Mouse (Mus musculus): ENCODE data around the gene Tiprl.

DNA sequence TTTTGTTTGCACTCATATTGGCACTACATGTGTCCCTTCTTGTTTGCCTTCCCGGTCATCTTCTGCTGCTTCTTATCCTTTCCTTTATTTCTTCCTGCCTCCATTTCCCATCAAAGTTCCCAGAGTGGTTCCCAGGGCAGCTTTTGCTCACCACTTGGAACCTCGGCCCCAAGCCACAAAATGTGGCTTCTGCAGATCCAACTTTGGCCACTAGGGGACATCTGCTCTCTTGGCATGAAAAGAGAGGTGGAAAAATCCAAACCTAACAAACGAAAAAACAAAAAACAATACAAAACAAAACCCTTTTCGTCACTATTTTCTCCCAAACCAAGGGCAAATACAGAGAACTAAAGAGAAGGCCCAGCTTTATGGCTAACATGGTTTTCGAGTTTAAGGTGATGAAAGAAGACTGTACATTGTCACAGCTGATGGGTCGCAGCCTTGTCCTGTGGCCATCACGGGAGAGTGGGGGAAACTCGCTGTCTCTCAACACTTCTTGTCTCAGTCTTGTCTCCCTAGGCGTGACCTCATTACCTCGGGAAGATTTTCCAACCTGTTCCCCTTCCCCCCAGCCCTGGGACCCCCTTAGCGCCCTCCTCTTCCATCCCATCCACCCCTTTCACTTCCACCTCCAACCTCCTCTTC lies 15.4 kb upstream of the Tiprl start:
- TF ChIP-seq POLR2A (IDR thresholded peaks at IDR 0.05; ENCODE audit: borderline replicate concordance, low read depth, low read length) = no peak
- peak; percentile 66 for TF ChIP-seq CTCF (IDR thresholded peaks at IDR 0.05; ENCODE audit: low read depth, low read length)
